Mouse (Mus musculus) lung, postnatal 0 days (tissue): ENCODE measurements at regions not wholly inside any gene's neighbourhood (a gene's known extent, or its start where the extent isn't known, plus 50 kb on each side); places are given as distances from the start of the nearest gene placed in this dataset.

Experiments used
- CTCF ChIP-seq: IDR thresholded peaks from 2 replicates; pipeline ENCODE4 v1.5.1; 2016; ENCODE audit warnings: antibody characterized with exemption, mild to moderate bottlenecking
- EP300 ChIP-seq: IDR thresholded peaks from 2 replicates; pipeline ENCODE4 v1.6.1; 2016; ENCODE audit warnings: antibody characterized with exemption, mild to moderate bottlenecking, control low read depth

- TF ChIP-seq CTCF (no peak), EP300 (no peak; the same call in 1 of the 2 replicates)
Observed at GRCm38 (mm10) chr12:12738631-12739331, 202.9 kb downstream of the Mycn start.
